8 mouse cellular contexts compared by ENCODE assay signal in genomic region chr2:129947847-129948553, GRCm38 (mm10).
DNase-seq lines count a peak whose midpoint lies in the region; ATAC-seq and TF ChIP-seq lines count a peak whose summit lies in the region.

No protein-coding gene starts in this region.

- H3K9me3 ChIP-seq in heart, embryonic 13.5 days, result no peaks in the 10 kb centered on the region
- no peaks in the 10 kb centered on the region for H3K9me3 ChIP-seq in hindbrain, embryonic 15.5 days
- H3K9me3 ChIP-seq in midbrain, embryonic 10.5 days (replicated peaks), result no peaks in the 10 kb centered on the region

- DNase-seq in heart, postnatal 25 days (ENCODE audit: low spot score), result no peak
- DNase-seq in brain, embryonic 14.5 days (ENCODE audit: low read depth), result peak; percentile 7
- DNase-seq in midbrain, embryonic 10.5 days (ENCODE audit: low spot score), result peak; percentile 22
- DNase-seq in MN1 (ENCODE audit: low spot score), result no peak
- no peak for DNase-seq in adrenal gland, adult 18-20 months (ENCODE audit: low spot score in 2 of 2)
- DNase-seq in left cerebral cortex, postnatal 36 days (ENCODE audit: low spot score in 2 of 2), result no peak

- H3K27me3 ChIP-seq in heart, embryonic 13.5 days (replicated peaks), result no peaks in the 10 kb centered on the region
- H3K27me3 ChIP-seq in hindbrain, embryonic 15.5 days, result no peaks in the 10 kb centered on the region
- H3K27me3 ChIP-seq in midbrain, embryonic 10.5 days (ENCODE audit: low read depth, poor library complexity, severe bottlenecking), result no peaks in the 10 kb centered on the region; the same call in 1 of the 2 replicates

- 41% methylated on average over 19 of the region's 20 CpGs for WGBS in heart, embryonic 13.5 days
- WGBS in hindbrain, embryonic 15.5 days, result 45% methylated on average over 20 of the region's 20 CpGs
- WGBS in midbrain, embryonic 10.5 days, result 37% methylated on average over 20 of the region's 20 CpGs

- H3K4me2 ChIP-seq in heart, embryonic 13.5 days, result peak overlapping the region; percentile 68
- peak overlapping the region; percentile 35 for H3K4me2 ChIP-seq in hindbrain, embryonic 15.5 days

- H3K4me3 ChIP-seq in heart, embryonic 13.5 days, result peak overlapping the region; percentile 37
- no peak overlapping the region for H3K4me3 ChIP-seq in hindbrain, embryonic 15.5 days
- H3K4me3 ChIP-seq in midbrain, embryonic 10.5 days, result peak overlapping the region; percentile 48

- H3K9ac ChIP-seq in heart, embryonic 13.5 days, result peak overlapping the region; percentile 74
- H3K9ac ChIP-seq in hindbrain, embryonic 15.5 days, result no peak overlapping the region

- no peak for TF ChIP-seq POLR2A in brain, embryonic 14.5 days (IDR thresholded peaks at IDR 0.05; ENCODE audit: borderline replicate concordance, extremely low read depth, insufficient read depth, insufficient read length, poor library complexity, severe bottlenecking)

- no peak for TF ChIP-seq CTCF in brain, embryonic 14.5 days (IDR thresholded peaks at IDR 0.05; ENCODE audit: borderline replicate concordance, extremely low read depth, insufficient read depth, insufficient read length)

- peak; percentile 63 for ATAC-seq in heart, embryonic 13.5 days (ENCODE audit: extremely low read depth, insufficient number of reproducible peaks, low FRiP score, low TSS enrichment)
- no peak for ATAC-seq in hindbrain, embryonic 15.5 days (ENCODE audit: low FRiP score, low read depth)

- peaks cover 17% of the 10 kb centered on the region for H3K4me1 ChIP-seq in heart, embryonic 13.5 days
- H3K4me1 ChIP-seq in hindbrain, embryonic 15.5 days (replicated peaks), result 0 out of 2 replicates have a peak, but pooled peaks cover 3% of the 10 kb centered on the region
- H3K4me1 ChIP-seq in midbrain, embryonic 10.5 days, result peaks cover 9% of the 10 kb centered on the region

- peak overlapping the region; percentile 79 for H3K27ac ChIP-seq in heart, embryonic 13.5 days (replicated peaks)
- H3K27ac ChIP-seq in hindbrain, embryonic 15.5 days (replicated peaks), result no peak overlapping the region
- peak overlapping the region; percentile 80 for H3K27ac ChIP-seq in midbrain, embryonic 10.5 days (replicated peaks)

- intact Hi-C loops in heart, postnatal 25 days (cut with DNase I), result no loop called here
- intact Hi-C loops in left cerebral cortex, postnatal 36 days (cut with DNase I), result no loop called here

- H3K36me3 ChIP-seq in heart, embryonic 13.5 days, result no peaks in the 10 kb centered on the region
- no peaks in the 10 kb centered on the region for H3K36me3 ChIP-seq in hindbrain, embryonic 15.5 days
- no peaks in the 10 kb centered on the region for H3K36me3 ChIP-seq in midbrain, embryonic 10.5 days

Comparison
In these comparisons a context has a peak if more than half of its experiments do, and no peak if none do; other contexts are left out.
1. DNase-seq: peak in brain, embryonic 14.5 days (single experiment) and midbrain, embryonic 10.5 days (single experiment); none in heart, postnatal 25 days (single experiment), MN1 (single experiment), adrenal gland, adult 18-20 months (0 of 2) and left cerebral cortex, postnatal 36 days (0 of 2).